Mouse (Mus musculus): ENCODE data around the gene Sf1. TPM values are rescaled to one million over a fixed set of nuclear protein-coding genes. Genes with fewer than 3 reads are reported as not detected.

The Sf1 gene
- 66.5 and 74.7 TPM in 2 replicates for polyA plus RNA-seq (2015; fragmentation: Nextera tagmentation; extraction: Ambion mirVana)

GRCm38 (mm10) chr19:6363411-6364240 lies at the start of gene Sf1:
Sf1 (plus strand) TSS chr19:6363690.

DNA sequence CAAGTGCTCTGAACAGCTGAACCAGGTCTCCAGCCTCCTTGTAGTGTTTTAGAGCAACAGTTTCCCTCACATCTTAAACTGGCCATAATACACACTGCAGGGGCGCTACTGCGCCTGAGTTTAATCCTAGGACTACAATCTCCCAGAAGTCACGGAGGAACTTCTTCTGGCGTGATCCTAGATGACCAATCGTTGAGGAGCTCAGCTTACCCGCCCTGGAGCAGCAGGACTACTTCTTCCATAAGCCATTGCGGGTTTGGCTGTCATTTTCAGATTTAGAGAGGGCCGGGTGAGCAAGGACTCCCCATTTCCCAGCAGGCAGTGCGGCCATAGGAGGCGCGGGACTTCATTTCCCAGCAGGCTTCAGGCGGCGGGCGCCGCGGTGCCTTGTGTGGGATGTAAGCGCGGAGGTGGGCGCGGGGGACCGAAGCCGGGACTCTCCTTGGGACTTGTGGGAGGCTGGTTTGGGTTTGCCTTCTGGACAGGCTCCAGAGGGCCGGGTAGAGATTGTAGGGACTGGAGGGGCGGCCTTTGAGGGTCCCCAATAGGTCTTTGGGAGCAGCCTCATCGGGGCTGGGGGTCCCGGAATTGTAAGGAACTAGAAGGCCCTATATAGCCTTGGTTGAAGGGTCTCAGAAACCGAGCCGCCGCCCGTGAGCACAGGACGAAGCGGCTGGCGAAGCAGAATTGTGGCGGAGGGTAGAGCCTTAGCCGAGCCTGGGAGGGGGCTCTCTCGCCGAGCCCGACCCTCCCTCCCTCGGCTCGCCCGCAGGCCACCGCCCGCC lies 28.6 kb upstream of the Sf1 start, which contains the start of gene Men1:
Gene Men1, plus strand, starts transcription at position 307 of the 785 bp plus-strand sequence.

DNA sequence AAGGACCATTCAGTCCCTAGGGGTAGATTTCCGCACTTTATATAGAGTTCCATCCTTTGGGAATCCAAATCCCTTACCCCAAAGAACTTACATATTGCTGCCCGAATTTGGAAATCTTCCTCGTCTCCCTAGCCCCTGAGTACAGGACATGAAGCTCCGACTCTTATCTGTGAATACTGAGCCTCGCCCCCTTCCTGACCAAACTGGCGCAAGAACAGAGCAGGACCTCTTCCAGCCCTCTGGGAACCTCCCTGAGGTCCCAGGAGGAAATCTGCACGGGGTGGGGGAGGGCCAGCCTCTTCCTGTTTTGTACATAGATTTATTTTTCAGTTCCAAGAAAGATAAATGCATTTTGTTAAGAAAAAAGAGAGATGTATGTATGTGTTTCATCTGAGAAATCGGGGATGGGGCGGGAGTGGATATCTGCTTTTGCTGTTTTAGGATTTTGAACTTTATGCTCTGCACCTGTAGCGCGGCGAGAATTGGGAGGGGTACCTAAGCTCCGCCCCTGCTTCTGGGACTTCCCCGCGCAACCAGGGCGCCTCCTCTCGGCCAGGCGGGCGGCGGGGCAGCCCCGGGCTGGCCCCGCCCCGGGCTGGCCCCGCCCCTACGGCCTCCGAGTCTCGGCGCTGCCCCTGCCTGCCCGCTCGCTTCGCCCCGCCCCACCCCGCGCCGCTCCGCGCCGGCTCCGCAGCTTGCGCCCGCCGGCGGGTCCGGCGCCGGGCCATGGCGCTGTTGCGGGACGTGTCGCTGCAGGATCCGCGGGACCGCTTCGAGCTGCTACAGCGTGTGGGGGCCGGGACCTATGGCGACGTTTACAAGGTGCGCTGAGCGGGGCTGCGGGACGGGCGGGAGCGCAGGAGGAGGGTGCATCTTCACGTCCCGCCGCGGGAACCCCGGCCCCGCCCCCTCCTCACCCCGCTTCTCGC lies 22.7 kb upstream of the Sf1 start, which contains the start of gene Map4k2:
Gene Map4k2, plus strand, starts transcription at position 612 of the 929 bp plus-strand sequence.

GRCm38 (mm10) chr19:6384128-6384527 lies 20.6 kb downstream of the Sf1 start, which contains the start of gene Pygm:
Pygm (plus strand) TSS chr19:6384399.

GRCm38 (mm10) chr19:6399285-6400095 lies 36.0 kb downstream of the Sf1 start, which contains the start of gene Rasgrp2:
Rasgrp2 (plus strand) TSS chr19:6399340.

GRCm38 (mm10) chr19:6418233-6418879 lies 54.9 kb downstream of the Sf1 start, which contains the start of gene Nrxn2:
Nrxn2 (plus strand) TSS chr19:6418731.

Small RNAs within 50 kb of the gene (microRNA-seq; reads per million reads assigned to microRNA genes)
- 0.87 reads per million for gene Mir6989

Other genes with a start within 250 kb of the Sf1 start
- 53.9 and 58.0 TPM in 2 replicates for gene Sac3d1, start 245.0 kb upstream of the Sf1 start, polyA plus RNA-seq (2015; fragmentation: Nextera tagmentation; extraction: Ambion mirVana)
- 51.8 and 61.0 TPM in 2 replicates for gene Snx15, start 235.4 kb upstream of the Sf1 start, polyA plus RNA-seq (2015; fragmentation: Nextera tagmentation; extraction: Ambion mirVana)
- 0.18 TPM in 1 of 2 replicates, not detected in the other for gene Batf2, start 222.7 kb upstream of the Sf1 start, polyA plus RNA-seq (2015; fragmentation: Nextera tagmentation; extraction: Ambion mirVana)
- gene Arl2, start 222.1 kb upstream of the Sf1 start, polyA plus RNA-seq (2015; fragmentation: Nextera tagmentation; extraction: Ambion mirVana) = 163 TPM in 2 replicates
- gene Majin, start 179.3 kb upstream of the Sf1 start, polyA plus RNA-seq (2015; fragmentation: Nextera tagmentation; extraction: Ambion mirVana) = not detected in 2 replicates
- 0.67 and 0.69 TPM in 2 replicates for gene Gpha2, start 137.3 kb upstream of the Sf1 start, polyA plus RNA-seq (2015; fragmentation: Nextera tagmentation; extraction: Ambion mirVana)
- 150 and 175 TPM in 2 replicates for gene Ppp2r5b, start 127.8 kb upstream of the Sf1 start, polyA plus RNA-seq (2015; fragmentation: Nextera tagmentation; extraction: Ambion mirVana)
- gene Atg2a, start 122.0 kb upstream of the Sf1 start, polyA plus RNA-seq (2015; fragmentation: Nextera tagmentation; extraction: Ambion mirVana) = 8.0 and 12.7 TPM in 2 replicates
- gene Ehd1, start 87.0 kb upstream of the Sf1 start, polyA plus RNA-seq (2015; fragmentation: Nextera tagmentation; extraction: Ambion mirVana) = 66.0 and 70.7 TPM in 2 replicates
- gene Cdc42bpg, start 57.2 kb upstream of the Sf1 start, polyA plus RNA-seq (2015; fragmentation: Nextera tagmentation; extraction: Ambion mirVana) = 0.28 and 0.34 TPM in 2 replicates
- gene Men1, start 28.7 kb upstream of the Sf1 start, polyA plus RNA-seq (2015; fragmentation: Nextera tagmentation; extraction: Ambion mirVana) = 56.2 and 63.5 TPM in 2 replicates
- 22.5 and 32.9 TPM in 2 replicates for gene Map4k2, start 22.6 kb upstream of the Sf1 start, polyA plus RNA-seq (2015; fragmentation: Nextera tagmentation; extraction: Ambion mirVana)
- 11.5 and 12.5 TPM in 2 replicates for gene Pygm, start 20.7 kb downstream of the Sf1 start, polyA plus RNA-seq (2015; fragmentation: Nextera tagmentation; extraction: Ambion mirVana)
- 351 and 357 TPM in 2 replicates for gene Rasgrp2, start 35.6 kb downstream of the Sf1 start, polyA plus RNA-seq (2015; fragmentation: Nextera tagmentation; extraction: Ambion mirVana)
- gene Nrxn2, start 55.0 kb downstream of the Sf1 start, polyA plus RNA-seq (2015; fragmentation: Nextera tagmentation; extraction: Ambion mirVana) = 77.0 and 91.8 TPM in 2 replicates
- 0.22 and 0.26 TPM in 2 replicates for gene Slc22a12, start 179.3 kb downstream of the Sf1 start, polyA plus RNA-seq (2015; fragmentation: Nextera tagmentation; extraction: Ambion mirVana)

Measured in neural tube, postnatal 0 days (tissue).